Comparison of ENCODE assay signal across 27 mouse cellular contexts in genomic region chr5:129936941-129937340, GRCm38 (mm10). TPM values are rescaled to one million over a fixed set of nuclear protein-coding genes. Genes with fewer than 3 reads are reported as not detected.
"Had no signal": no experiment of that assay in that cellular context is flagged by ENCODE, and none has a peak within 500 bp of the region (broad histone marks: within the 10 kb centered on the region; RNA-seq: fewer than 3 reads in every experiment).

No protein-coding gene starts in this region.

- H3K9me3 ChIP-seq: limb, embryonic 10.5 days; limb, embryonic 13.5 days; liver, embryonic 12.5 days; liver, embryonic 15.5 days; lung, embryonic 15.5 days; midbrain, embryonic 10.5 days; neural tube, embryonic 12.5 days; neural tube, embryonic 15.5 days had no signal

- ATAC-seq: liver, embryonic 12.5 days had no signal

- H3K36me3 ChIP-seq: limb, embryonic 10.5 days; limb, embryonic 13.5 days; liver, embryonic 12.5 days; liver, embryonic 15.5 days; lung, embryonic 15.5 days; midbrain, embryonic 10.5 days; neural tube, embryonic 12.5 days; neural tube, embryonic 15.5 days had no signal

- H3K4me2 ChIP-seq: limb, embryonic 13.5 days; liver, embryonic 12.5 days; liver, embryonic 15.5 days; lung, embryonic 15.5 days; neural tube, embryonic 12.5 days; neural tube, embryonic 15.5 days had no signal

- H3K27me3 ChIP-seq: limb, embryonic 13.5 days; liver, embryonic 12.5 days; liver, embryonic 15.5 days; lung, embryonic 15.5 days; megakaryocyte, embryonic 14.5 days; neural tube, embryonic 12.5 days; neural tube, embryonic 15.5 days had no signal

- H3K9ac ChIP-seq: limb, embryonic 13.5 days; liver, embryonic 12.5 days; liver, embryonic 15.5 days; lung, embryonic 15.5 days; neural tube, embryonic 12.5 days; neural tube, embryonic 15.5 days had no signal

- H3K27ac ChIP-seq: layer of hippocampus, adult 2 months; limb, embryonic 10.5 days; limb, embryonic 13.5 days; liver, embryonic 12.5 days; liver, embryonic 15.5 days; lung, embryonic 15.5 days; midbrain, embryonic 10.5 days; neural tube, embryonic 12.5 days; neural tube, embryonic 15.5 days; stomach, postnatal 0 days had no signal

- H3K4me3 ChIP-seq: layer of hippocampus, adult 2 months; limb, embryonic 10.5 days; limb, embryonic 13.5 days; liver, embryonic 12.5 days; liver, embryonic 15.5 days; lung, embryonic 15.5 days; megakaryocyte, embryonic 14.5 days; midbrain, embryonic 10.5 days; neural tube, embryonic 12.5 days; neural tube, embryonic 15.5 days had no signal

- DNase-seq: kidney, adult 18-20 months; kidney, adult 9 months; kidney, postnatal 14 days; layer of hippocampus, adult 9-11 months; liver; lung, adult 18-20 months; lung, postnatal 10 days; lung, postnatal 36 days; midbrain, embryonic 14.5 days; right cerebral cortex, adult 18-20 months; right cerebral cortex, postnatal 14 days; right cerebral cortex, postnatal 4 days; thymus, adult 2 months; thymus, postnatal 14 days; thymus, postnatal 4 days had no signal

- H3K4me1 ChIP-seq: limb, embryonic 13.5 days; neural tube, embryonic 12.5 days; neural tube, embryonic 15.5 days had no signal

RNA-seq across cellular contexts. Expression of gene Phkg1, which starts 38.6 kb away (rescaled TPM):
- polyA plus RNA-seq: stomach, embryonic 14.5 days had no signal
